Mouse (Mus musculus): ENCODE data around the gene Hdx. TPM values are rescaled to one million over a fixed set of nuclear protein-coding genes. Genes with fewer than 3 reads are reported as not detected.

Hdx gene
- polyA plus RNA-seq, 1 experiment from 2014 or later = 0.72 TPM

DNA sequence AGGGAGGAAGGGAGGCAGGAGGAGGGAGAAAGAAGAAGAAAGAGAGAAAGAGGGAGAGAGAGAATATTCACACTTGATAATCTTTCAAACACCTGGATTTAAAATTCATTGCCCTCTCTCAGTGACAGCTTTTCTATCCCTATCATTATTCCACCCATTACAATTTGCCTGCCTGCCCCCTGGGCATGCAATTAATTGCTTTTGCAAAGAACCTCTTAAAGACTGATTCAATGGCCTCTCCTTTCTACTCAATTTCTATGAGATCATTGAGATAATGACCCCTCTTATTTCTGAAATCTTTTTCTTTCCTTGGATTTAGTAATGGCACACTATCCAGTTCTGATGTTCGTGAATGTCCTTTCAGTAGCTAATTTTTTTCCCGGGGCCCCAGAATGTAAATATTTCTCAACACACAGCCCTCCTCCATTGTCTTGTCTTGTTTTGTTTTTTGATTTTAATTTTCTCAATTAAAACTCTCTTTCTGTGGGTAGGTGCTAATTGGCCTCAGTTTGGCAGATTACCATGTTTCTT is 99.2 kb downstream of the Hdx start:
- Histone ChIP-seq H3K4me3 (ENCODE audit: control insufficient read depth in 1 of 2, insufficient read depth in 1 of 2, low read depth in 1 of 2, low read length in 2 of 2) (no peak overlapping the region), H3K9me3 (ENCODE audit: control insufficient read depth, low read length) (no peaks in the 10 kb centered on the region), H3K9ac (ENCODE audit: low read length) (no peak overlapping the region), H3K4me2 (ENCODE audit: low read length) (no peak overlapping the region), H3K4me1 (ENCODE audit: control insufficient read depth in 2 of 2, insufficient read depth in 2 of 2, low read length in 2 of 2) (no peaks in the 10 kb centered on the region), H3K27me3 (ENCODE audit: control insufficient read depth, insufficient read depth, low read length) (no peaks in the 10 kb centered on the region), H3K27ac (replicated peaks in 1 of 2; ENCODE audit: control insufficient read depth in 1 of 2, insufficient read depth in 1 of 2, low read depth in 2 of 2, low read length in 2 of 2) (no peak overlapping the region), H3K36me3 (ENCODE audit: control insufficient read depth, insufficient read depth, low read length) (no peaks in the 10 kb centered on the region)
- ATAC-seq (ENCODE audit: insufficient number of reproducible peaks, insufficient read depth, low FRiP score, low read depth) = no peak
- WGBS = 83% methylated on average over 2 of the region's 2 CpGs

DNA sequence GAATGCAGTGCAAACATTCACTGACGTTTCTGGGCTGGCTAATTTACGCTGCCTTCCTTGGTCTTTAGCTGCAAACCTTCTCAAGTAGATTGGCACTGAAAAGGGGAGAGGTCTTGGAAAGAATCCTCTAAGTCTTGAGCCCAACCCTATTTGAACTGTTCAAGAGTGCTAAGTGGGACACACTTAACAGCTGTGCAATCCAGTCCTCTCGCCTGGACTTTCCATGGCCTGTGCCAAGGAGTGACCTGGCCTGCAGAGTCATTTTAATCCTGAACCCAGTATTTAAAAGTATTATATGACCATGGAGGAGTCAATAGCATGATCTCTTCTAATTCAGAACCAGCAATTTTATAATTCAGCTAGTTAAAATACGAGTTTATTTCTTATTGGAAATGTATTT is 109.3 kb downstream of the Hdx start:
- Histone ChIP-seq H3K4me2 (ENCODE audit: low read length) (no peak overlapping the region), H3K9me3 (ENCODE audit: control insufficient read depth, low read length) (no peaks in the 10 kb centered on the region), H3K4me3 (ENCODE audit: control insufficient read depth in 1 of 2, insufficient read depth in 1 of 2, low read depth in 1 of 2, low read length in 2 of 2) (no peak overlapping the region), H3K4me1 (ENCODE audit: control insufficient read depth in 2 of 2, insufficient read depth in 2 of 2, low read length in 2 of 2) (no peaks in the 10 kb centered on the region), H3K9ac (ENCODE audit: low read length) (no peak overlapping the region), H3K27ac (replicated peaks in 1 of 2; ENCODE audit: control insufficient read depth in 1 of 2, insufficient read depth in 1 of 2, low read depth in 2 of 2, low read length in 2 of 2) (no peak overlapping the region), H3K36me3 (ENCODE audit: control insufficient read depth, insufficient read depth, low read length) (no peaks in the 10 kb centered on the region), H3K27me3 (ENCODE audit: control insufficient read depth, insufficient read depth, low read length) (no peaks in the 10 kb centered on the region)
- WGBS = 46% methylated on average over 4 of the region's 4 CpGs
- no peak for ATAC-seq (ENCODE audit: insufficient number of reproducible peaks, insufficient read depth, low FRiP score, low read depth)

DNA sequence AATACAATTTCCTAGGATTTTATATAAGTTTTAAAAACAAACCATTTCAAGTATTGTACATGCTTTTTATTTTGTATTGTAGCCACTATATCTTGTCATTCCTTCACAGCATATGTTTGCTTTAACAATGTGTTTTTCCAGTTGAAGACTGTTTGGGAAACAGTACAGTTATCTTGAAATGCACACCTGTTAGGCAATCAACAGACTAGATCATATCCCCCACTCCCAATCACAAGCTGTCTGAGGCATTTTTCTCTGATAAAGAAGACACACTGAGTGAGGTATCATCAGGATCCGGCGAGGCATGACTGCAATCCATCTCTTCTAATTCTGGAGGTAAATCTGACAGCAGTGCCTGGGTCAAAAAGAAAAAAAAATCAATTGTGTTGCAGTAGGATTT is 119.8 kb downstream of the Hdx start:
- 54% methylated on average over 2 of the region's 2 CpGs for WGBS
- Histone ChIP-seq H3K4me3 (ENCODE audit: control insufficient read depth in 1 of 2, insufficient read depth in 1 of 2, low read depth in 1 of 2, low read length in 2 of 2) (no peak overlapping the region), H3K36me3 (ENCODE audit: control insufficient read depth, insufficient read depth, low read length) (no peaks in the 10 kb centered on the region), H3K9me3 (ENCODE audit: control insufficient read depth, low read length) (no peaks in the 10 kb centered on the region), H3K4me1 (ENCODE audit: control insufficient read depth in 2 of 2, insufficient read depth in 2 of 2, low read length in 2 of 2) (no peaks in the 10 kb centered on the region), H3K27me3 (ENCODE audit: control insufficient read depth, insufficient read depth, low read length) (no peaks in the 10 kb centered on the region), H3K9ac (ENCODE audit: low read length) (no peak overlapping the region), H3K4me2 (ENCODE audit: low read length) (no peak overlapping the region), H3K27ac (replicated peaks in 1 of 2; ENCODE audit: control insufficient read depth in 1 of 2, insufficient read depth in 1 of 2, low read depth in 2 of 2, low read length in 2 of 2) (no peak overlapping the region)
- no peak for ATAC-seq (ENCODE audit: insufficient number of reproducible peaks, insufficient read depth, low FRiP score, low read depth)

DNA sequence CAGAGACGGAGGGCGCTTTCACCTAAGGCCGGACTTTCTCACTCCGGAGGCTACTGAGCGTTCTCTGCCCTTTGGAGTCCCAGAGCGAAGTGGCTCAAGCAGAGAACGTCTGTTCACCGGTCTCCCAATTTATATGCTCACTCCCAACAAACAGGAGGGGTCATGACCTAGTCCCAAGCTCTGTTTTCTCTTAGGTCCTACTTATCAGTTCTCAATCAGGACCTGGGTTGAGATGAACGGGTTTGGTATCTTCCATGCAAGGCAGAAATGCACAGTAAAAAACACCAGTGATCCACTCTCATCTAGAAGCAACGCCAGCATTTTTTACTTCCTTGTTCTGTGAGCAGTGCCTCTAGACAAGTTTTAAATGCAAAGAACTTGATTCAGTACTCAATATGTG is 159.0 kb downstream of the Hdx start, which contains the start of gene Rps6ka6:
Rps6ka6 (minus strand) TSS at position 101 of the 400 bp plus-strand sequence.
- Histone ChIP-seq H3K36me3 (ENCODE audit: control insufficient read depth, insufficient read depth, low read length) (no peaks in the 10 kb centered on the region), H3K4me1 (ENCODE audit: control insufficient read depth in 2 of 2, insufficient read depth in 2 of 2, low read length in 2 of 2) (no peaks in the 10 kb centered on the region), H3K4me2 (ENCODE audit: low read length) (no peak within 1 kb of the TSS), H3K9me3 (ENCODE audit: control insufficient read depth, low read length) (no peaks in the 10 kb centered on the region), H3K4me3 (ENCODE audit: control insufficient read depth in 1 of 2, insufficient read depth in 1 of 2, low read depth in 1 of 2, low read length in 2 of 2) (no peak within 1 kb of the TSS), H3K9ac (ENCODE audit: low read length) (no peak within 1 kb of the TSS), H3K27ac (replicated peaks in 1 of 2; ENCODE audit: control insufficient read depth in 1 of 2, insufficient read depth in 1 of 2, low read depth in 2 of 2, low read length in 2 of 2) (no peak within 1 kb of the TSS), H3K27me3 (ENCODE audit: control insufficient read depth, insufficient read depth, low read length) (no peaks in the 10 kb centered on the region)
- 59% methylated on average over 10 of the region's 10 CpGs for WGBS
- ATAC-seq (ENCODE audit: insufficient number of reproducible peaks, insufficient read depth, low FRiP score, low read depth) = no peak

Other genes starting within 250 kb of the Hdx start
- gene Rps6ka6, start 159.1 kb downstream of the Hdx start, polyA plus RNA-seq (2014; fragmentation: Nextera tagmentation; extraction: Ambion mirVana) = 9.0 and 10.2 TPM in 2 replicates
- 0.42 TPM in 1 of 2 replicates, not detected in the other for gene Gm45194, start 194.3 kb upstream of the Hdx start, polyA plus RNA-seq (2014; fragmentation: Nextera tagmentation; extraction: Ambion mirVana)